Mouse (Mus musculus) stomach, embryonic 14.5 days (tissue): ENCODE results near the gene Baiap2. TPM values are rescaled to one million over a fixed set of nuclear protein-coding genes. Genes with fewer than 3 reads are reported as not detected.
A peak's percentile ranks its signal among the peaks of the same experiment; 100 is the strongest.

Experiments
- ATAC-seq: fragments of 200-750 bp; cut with Nextera tagmentation; 2 replicates; pipeline ENCODE4 v1.8.0; 2017; ENCODE audit warnings: low read depth, moderate TSS enrichment; ENCODE audit not compliant: insufficient number of reproducible peaks, insufficient read depth, low FRiP score
- H3K27ac ChIP-seq: fragments of 300-500 bp; sonication (generic); 2 replicates; pipeline ENCODE4 v1.5.1; 2014; ENCODE audit warnings: mild to moderate bottlenecking, low read length, moderate library complexity, mixed read lengths
- H3K27me3 ChIP-seq: fragments of 300-500 bp; sonication (generic); 2 replicates; pipeline ENCODE4 v1.6.1; 2014; ENCODE audit warnings: low read length, control low read depth, mixed read lengths; ENCODE audit not compliant: control insufficient read depth, insufficient read depth
- H3K36me3 ChIP-seq: fragments of 300-500 bp; sonication (generic); 2 replicates; pipeline ENCODE4 v1.6.1; 2014; ENCODE audit warnings: mild to moderate bottlenecking, control low read depth, low read length, moderate library complexity, mixed read lengths; ENCODE audit not compliant: control insufficient read depth, insufficient read depth
- H3K4me1 ChIP-seq: fragments of 300-500 bp; sonication (generic); 2 replicates; pipeline ENCODE4 v1.6.1; 2014; ENCODE audit warnings: low read length, control low read depth, mixed read lengths; ENCODE audit not compliant: control insufficient read depth, insufficient read depth
- H3K4me2 ChIP-seq: fragments of 300-500 bp; sonication (generic); replicated peaks from 2 replicates; pipeline ENCODE4 v1.6.1; 2014; ENCODE audit warnings: low read depth, low read length, control low read depth
- H3K4me3 ChIP-seq: fragments of 300-500 bp; sonication (generic); 2 replicates; pipeline ENCODE4 v1.5.1; 2014; ENCODE audit warnings: low read depth, low read length, control low read depth
- H3K9ac ChIP-seq: fragments of 300-500 bp; sonication (generic); replicated peaks from 2 replicates; pipeline ENCODE4 v1.6.1; 2014; ENCODE audit warnings: low read depth, mild to moderate bottlenecking, control low read depth, low read length, moderate library complexity, mixed read lengths
- H3K9me3 ChIP-seq: fragments of 300-500 bp; sonication (generic); 2 replicates; pipeline ENCODE4 v1.6.1; 2016; ENCODE audit warnings: low read depth, low read length, control low read depth; ENCODE audit not compliant: control insufficient read depth
- WGBS: fragments of 180-500 bp; shearing (Covaris S2); extraction: QIAGEN DNeasy Blood & Tissue Kit; methylation state at CpG from one replicate; pipeline ENCODE4 v1.1.7; 2014; 5-methylcytosine and 5-hydroxymethylcytosine counted together
- polyA plus RNA-seq: library from polyadenylated mRNA; unstranded; fragments of >200 nt; fragmentation: Nextera tagmentation; extraction: Ambion mirVana; gene quantifications from 2 replicates; pipeline ENCODE4 v1.2.1, GENCODE M21; 2014

Baiap2 gene
- 27.6 and 28.0 TPM in 2 replicates for polyA plus RNA-seq

- H3K4me2 ChIP-seq = peak within 1 kb of the TSS; percentile 99
- H3K27ac ChIP-seq = peak within 1 kb of the TSS; percentile 80; the same call in 1 of the 2 replicates
- H3K27me3 ChIP-seq = no peaks in the 10 kb centered on the region
- no peaks in the 10 kb centered on the region for H3K9me3 ChIP-seq
- peak within 1 kb of the TSS; percentile 74 for H3K9ac ChIP-seq
- peaks cover 55% of the 10 kb centered on the region for H3K4me1 ChIP-seq
- WGBS = under 1% methylated on average over 77 of the region's 79 CpGs
- peak within 1 kb of the TSS; percentile 76 for H3K4me3 ChIP-seq
- H3K36me3 ChIP-seq = no peaks in the 10 kb centered on the region
- peak; percentile 96 for ATAC-seq
Measured at GRCm38 (mm10) chr11:119942727-119943427, at the start of gene Baiap2. Gene Baiap2, plus strand, starts transcription at chr11:119942763.

GRCm38 (mm10) chr11:119893667-119894236 is 48.8 kb upstream of the Baiap2 start:
- H3K27ac ChIP-seq = no peak overlapping the region
- no peak overlapping the region for H3K4me2 ChIP-seq
- H3K9ac ChIP-seq = no peak overlapping the region
- WGBS = 73% methylated on average over 10 of the region's 10 CpGs
- no peaks in the 10 kb centered on the region for H3K4me1 ChIP-seq
- H3K4me3 ChIP-seq = no peak overlapping the region
- peaks cover 35% of the 10 kb centered on the region for H3K36me3 ChIP-seq
- ATAC-seq = no peak
- no peaks in the 10 kb centered on the region for H3K9me3 ChIP-seq
- no peaks in the 10 kb centered on the region for H3K27me3 ChIP-seq

- Histone ChIP-seq H3K4me2 (no peak overlapping the region), H3K27me3 (no peaks in the 10 kb centered on the region), H3K4me1 (no peaks in the 10 kb centered on the region), H3K9me3 (no peaks in the 10 kb centered on the region), H3K27ac (no peak overlapping the region), H3K9ac (no peak overlapping the region), H3K36me3 (peaks cover 28% of the 10 kb centered on the region), H3K4me3 (no peak overlapping the region)
- 49% methylated on average over 6 of the region's 6 CpGs for WGBS
- peak; percentile 54; the same call in 1 of the 2 replicates for ATAC-seq
Measured at GRCm38 (mm10) chr11:119894634-119895033, 47.9 kb upstream of the Baiap2 start.

GRCm38 (mm10) chr11:119897041-119897440 is 45.5 kb upstream of the Baiap2 start:
- 85% methylated on average over 9 of the region's 9 CpGs for WGBS
- no peak for ATAC-seq
- Histone ChIP-seq H3K27ac (no peak overlapping the region), H3K9me3 (no peaks in the 10 kb centered on the region), H3K36me3 (peaks cover 18% of the 10 kb centered on the region), H3K9ac (no peak overlapping the region), H3K4me1 (no peaks in the 10 kb centered on the region), H3K4me3 (no peak overlapping the region), H3K4me2 (no peak overlapping the region), H3K27me3 (no peaks in the 10 kb centered on the region)

GRCm38 (mm10) chr11:119898976-119899375 is 43.6 kb upstream of the Baiap2 start:
- ATAC-seq = no peak
- no peaks in the 10 kb centered on the region for H3K4me1 ChIP-seq
- H3K9ac ChIP-seq = no peak overlapping the region
- H3K27ac ChIP-seq = no peak overlapping the region
- no peaks in the 10 kb centered on the region for H3K27me3 ChIP-seq
- H3K4me3 ChIP-seq = no peak overlapping the region
- WGBS = 88% methylated on average over 11 of the region's 11 CpGs
- H3K36me3 ChIP-seq = peaks cover 12% of the 10 kb centered on the region
- no peaks in the 10 kb centered on the region for H3K9me3 ChIP-seq
- no peak overlapping the region for H3K4me2 ChIP-seq

GRCm38 (mm10) chr11:119901174-119901573 is 41.4 kb upstream of the Baiap2 start:
- H3K27me3 ChIP-seq = no peaks in the 10 kb centered on the region
- H3K4me2 ChIP-seq = no peak overlapping the region
- 75% methylated on average over 4 of the region's 4 CpGs for WGBS
- H3K27ac ChIP-seq = no peak overlapping the region
- no peak overlapping the region for H3K9ac ChIP-seq
- H3K36me3 ChIP-seq = peaks cover 6% of the 10 kb centered on the region
- ATAC-seq = no peak
- no peak overlapping the region for H3K4me3 ChIP-seq
- no peaks in the 10 kb centered on the region for H3K4me1 ChIP-seq
- H3K9me3 ChIP-seq = no peaks in the 10 kb centered on the region

GRCm38 (mm10) chr11:119902891-119903290 is 39.7 kb upstream of the Baiap2 start:
- Histone ChIP-seq H3K27me3 (no peaks in the 10 kb centered on the region), H3K36me3 (no peaks in the 10 kb centered on the region; the same call in none of the 2 replicates), H3K27ac (no peak overlapping the region), H3K9me3 (no peaks in the 10 kb centered on the region), H3K4me2 (no peak overlapping the region), H3K4me3 (no peak overlapping the region), H3K9ac (no peak overlapping the region), H3K4me1 (no peaks in the 10 kb centered on the region)
- ATAC-seq = no peak
- WGBS = 81% methylated on average over 4 of the region's 4 CpGs

GRCm38 (mm10) chr11:119904621-119905286 is 37.8 kb upstream of the Baiap2 start:
- H3K27ac ChIP-seq = no peak overlapping the region
- no peak overlapping the region for H3K4me2 ChIP-seq
- no peak overlapping the region for H3K9ac ChIP-seq
- no peaks in the 10 kb centered on the region for H3K36me3 ChIP-seq
- no peaks in the 10 kb centered on the region for H3K9me3 ChIP-seq
- peak; percentile 59; the same call in 1 of the 2 replicates for ATAC-seq
- H3K4me3 ChIP-seq = no peak overlapping the region
- H3K4me1 ChIP-seq = no peaks in the 10 kb centered on the region
- no peaks in the 10 kb centered on the region for H3K27me3 ChIP-seq
- WGBS = 27% methylated on average over 5 of the region's 5 CpGs
